Mouse (Mus musculus) 416B (cell line): ENCODE data around the gene Kcng3.
A peak's percentile ranks its signal among the peaks of the same experiment; 100 is the strongest.

Source experiments
- DNase-seq: peaks from one replicate; pipeline ENCODE4 v3.0.0; 2011; ENCODE audit warnings: low read depth

Gene Kcng3

DNA sequence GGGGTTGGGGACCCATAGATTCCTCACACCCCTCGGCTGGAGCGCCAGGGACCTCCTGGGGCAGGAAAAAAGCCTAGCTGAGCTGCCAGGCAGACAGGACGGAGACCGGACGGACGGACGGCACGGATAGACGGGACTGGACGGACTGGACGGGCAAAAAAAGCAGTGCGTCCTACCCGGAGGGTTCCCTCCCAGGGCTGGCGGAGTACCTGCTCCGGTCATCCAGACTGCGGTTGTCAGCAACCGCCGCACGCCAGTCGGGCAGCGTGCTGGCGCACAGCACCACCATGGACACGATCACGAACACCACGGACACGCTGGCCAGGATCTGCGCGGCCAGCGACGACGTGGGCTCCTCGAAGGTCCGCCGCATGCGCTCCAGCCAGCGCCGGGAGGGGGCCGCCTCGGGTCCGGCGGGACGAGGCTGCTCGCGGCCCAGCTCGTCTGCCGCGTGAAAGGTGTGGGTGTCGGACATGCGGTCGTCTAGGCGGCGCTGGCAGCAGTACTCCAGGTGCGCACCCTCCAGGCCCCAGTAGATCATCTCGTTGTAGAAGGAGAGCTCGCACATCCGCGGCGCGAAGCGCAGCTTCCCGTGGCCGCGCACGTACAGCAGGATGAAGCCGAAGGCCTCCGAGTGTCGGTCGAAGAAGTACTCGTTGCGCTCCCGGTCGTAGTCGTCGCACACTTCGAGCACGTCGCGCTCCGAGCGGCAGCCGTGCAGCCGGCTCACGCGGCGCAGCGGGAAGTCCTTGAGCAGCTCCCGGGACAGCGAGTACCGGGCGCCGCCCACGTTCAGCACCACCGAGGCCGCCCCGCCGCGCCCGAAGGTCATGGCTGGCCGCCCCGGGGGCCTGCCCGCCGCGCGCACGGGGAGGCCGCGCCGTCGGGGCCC, 662 bp downstream of the Kcng3 start:
- no peak for DNase-seq

GRCm38 (mm10) chr17:83613907-83614306, 17.8 kb downstream of the Kcng3 start:
- DNase-seq, result no peak

DNA sequence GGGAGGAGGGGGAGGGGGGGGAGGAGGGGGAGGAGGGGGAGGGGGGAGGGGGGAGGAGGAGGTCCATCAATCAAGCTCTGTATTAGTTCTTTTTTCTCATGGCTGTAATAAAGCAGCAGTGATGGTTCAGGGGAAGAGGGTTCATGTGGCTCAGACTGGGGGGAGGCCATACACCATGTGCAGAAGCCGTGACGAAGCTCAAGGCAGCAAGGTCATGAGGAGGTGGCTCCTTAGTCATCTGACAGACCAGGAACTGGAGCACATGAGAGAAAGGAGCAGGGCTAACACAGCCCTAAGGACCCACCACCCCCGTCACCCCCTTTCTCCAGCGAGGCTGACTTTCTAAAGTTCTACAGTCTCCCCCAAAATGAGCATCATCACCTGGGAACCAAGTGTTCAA, 22.2 kb downstream of the Kcng3 start:
- no peak for DNase-seq

DNA sequence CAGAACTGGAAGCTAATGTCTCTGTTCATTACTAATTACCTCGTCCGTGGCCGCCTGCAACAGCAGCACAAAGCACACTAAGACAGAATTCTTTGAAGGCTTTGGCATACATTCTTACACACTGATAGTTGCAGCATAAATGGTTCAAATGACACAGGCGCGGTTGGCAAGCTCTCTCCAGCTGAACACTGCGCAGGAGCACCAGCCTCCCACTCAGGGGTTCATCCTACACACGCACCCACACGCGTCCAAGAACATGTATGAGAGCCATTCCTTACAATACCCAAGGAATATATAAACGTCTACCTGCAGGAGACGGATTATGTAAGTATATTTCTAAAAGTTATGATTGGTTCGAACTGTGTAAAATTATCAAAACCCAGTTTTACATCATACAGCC, 30.7 kb downstream of the Kcng3 start:
- DNase-seq, result no peak

- no peak for DNase-seq
Measured at GRCm38 (mm10) chr17:83595966-83596365, 35.7 kb downstream of the Kcng3 start.

DNA sequence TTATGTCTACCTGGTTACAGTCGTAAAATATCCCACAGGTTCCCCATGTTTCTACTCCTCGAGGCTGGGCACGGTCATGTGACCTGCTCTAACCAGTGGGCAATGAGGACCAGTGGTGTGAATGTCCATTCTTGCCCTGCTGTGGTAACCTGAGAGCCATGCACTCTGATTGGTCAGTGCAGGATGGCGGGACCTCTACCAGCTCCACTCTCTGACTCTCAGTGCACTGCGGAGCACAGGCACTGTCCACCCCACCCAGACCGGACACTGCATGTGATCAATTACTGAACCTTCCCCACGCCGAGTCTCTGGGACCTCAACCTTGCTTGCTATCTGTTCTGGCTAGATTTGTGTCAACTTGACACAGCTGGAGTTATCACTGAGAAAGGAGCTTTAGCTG, 37.2 kb downstream of the Kcng3 start:
- no peak for DNase-seq

- DNase-seq, result no peak
Measured at GRCm38 (mm10) chr17:83593396-83593795, 38.3 kb downstream of the Kcng3 start.

- DNase-seq, result no peak
Measured at GRCm38 (mm10) chr17:83588663-83589341, 42.9 kb downstream of the Kcng3 start.

DNA sequence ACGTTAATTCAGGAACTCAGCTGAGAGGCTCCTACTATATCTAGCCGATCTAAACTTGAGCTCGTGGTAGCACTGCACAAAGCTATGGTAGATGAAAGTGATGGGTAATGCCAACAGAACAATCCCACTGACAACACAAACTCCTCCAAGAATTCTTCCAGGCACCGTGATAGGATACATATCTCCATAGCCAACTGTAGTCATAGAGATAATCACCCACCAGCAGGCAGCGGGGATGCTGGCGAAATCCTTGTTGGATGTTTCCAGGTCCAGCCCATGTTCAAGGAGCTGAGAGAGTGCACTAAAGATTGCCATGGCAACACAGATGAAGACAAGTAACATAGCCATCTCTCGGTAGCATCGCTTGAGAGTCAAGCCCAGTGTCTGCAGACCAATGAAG, 44.0 kb downstream of the Kcng3 start:
- DNase-seq, result no peak

DNA sequence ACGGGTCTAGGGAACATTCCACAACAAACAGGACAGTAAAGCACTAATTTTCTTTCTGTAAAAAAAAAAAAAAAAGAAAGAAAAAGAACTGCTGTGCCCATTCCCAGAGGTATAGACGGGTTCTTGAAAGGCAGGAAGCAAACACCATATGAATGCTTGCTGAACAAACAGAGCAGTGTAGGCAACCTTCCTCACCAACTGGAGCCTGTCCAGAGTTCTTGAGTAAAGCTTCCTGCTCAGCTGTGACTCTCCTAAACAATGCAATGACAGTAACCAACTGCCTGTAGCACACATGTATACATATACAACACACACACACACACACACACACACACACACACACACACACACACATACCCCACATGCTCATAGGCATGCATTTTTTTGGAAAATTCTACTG, 49.1 kb downstream of the Kcng3 start:
- DNase-seq, result peak; percentile 52

DNA sequence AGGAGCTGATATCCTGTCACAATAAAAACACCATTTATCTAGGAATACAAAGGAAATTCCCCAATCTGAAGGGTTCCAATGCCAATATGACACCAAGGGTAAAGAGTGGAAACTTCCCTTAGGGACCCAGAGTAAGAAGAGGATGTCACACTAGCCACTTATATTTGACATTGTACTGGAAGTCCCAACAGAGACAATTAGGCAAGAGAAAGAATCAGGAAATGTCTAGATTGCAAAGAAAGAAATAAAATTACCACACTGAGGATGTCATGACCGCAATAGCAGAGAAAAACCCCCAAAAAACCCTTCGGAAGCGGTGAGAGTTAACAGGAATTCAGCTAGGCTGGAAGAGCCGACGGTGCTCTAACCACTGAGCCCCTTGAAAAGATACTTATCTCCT, 51.0 kb downstream of the Kcng3 start:
- peak; percentile 24 for DNase-seq

- peak; percentile 6 for DNase-seq
Measured at GRCm38 (mm10) chr17:83576810-83577371, 54.8 kb downstream of the Kcng3 start.

- DNase-seq, result no peak
Measured at GRCm38 (mm10) chr17:83574615-83575014, 57.1 kb downstream of the Kcng3 start.

GRCm38 (mm10) chr17:83573128-83573527, 58.6 kb downstream of the Kcng3 start:
- DNase-seq, result no peak

GRCm38 (mm10) chr17:83572366-83572765, 59.3 kb downstream of the Kcng3 start:
- no peak for DNase-seq

DNA sequence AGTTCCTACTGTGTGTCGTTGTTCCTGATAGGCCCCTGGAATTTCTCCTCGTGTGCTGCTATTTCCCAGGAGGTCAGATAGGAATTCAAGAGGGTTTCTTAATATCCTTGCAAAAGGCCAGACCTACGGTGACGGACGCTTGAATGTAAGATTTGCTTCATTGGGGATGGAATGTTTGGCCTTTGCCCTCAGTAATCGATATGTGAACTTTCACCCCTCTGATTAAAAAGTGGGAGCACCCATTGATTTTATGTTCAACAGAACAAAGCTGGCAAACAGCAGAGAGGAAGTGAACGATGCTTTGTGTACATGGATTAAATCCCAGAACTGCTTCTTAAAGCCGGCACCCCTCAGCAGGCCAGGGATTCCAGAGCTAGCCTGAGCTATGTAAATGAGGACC, 64.3 kb downstream of the Kcng3 start:
- no peak for DNase-seq

- DNase-seq, result no peak
Measured at GRCm38 (mm10) chr17:83565506-83565905, 66.2 kb downstream of the Kcng3 start.

- DNase-seq, result no peak
Measured at GRCm38 (mm10) chr17:83564119-83564820, 67.4 kb downstream of the Kcng3 start.

DNA sequence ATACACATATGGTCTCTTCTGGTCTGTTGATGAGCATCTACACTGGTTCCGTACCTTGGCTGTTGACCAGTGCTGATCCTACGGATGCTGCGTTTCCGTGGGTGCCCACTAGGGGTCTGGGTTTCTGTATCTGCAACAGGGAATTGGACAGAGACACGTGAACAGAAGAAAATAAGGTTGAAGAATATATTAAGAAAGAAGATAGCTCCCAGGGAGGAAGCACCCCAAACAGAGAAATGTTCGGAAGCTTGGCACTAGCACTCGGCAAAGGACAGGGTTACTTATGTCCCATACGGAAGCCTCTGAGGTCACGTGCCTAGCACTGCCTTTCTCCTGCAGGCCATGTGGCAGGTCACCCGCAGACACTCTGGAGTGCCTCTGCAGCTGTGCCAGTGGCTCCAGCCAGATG, 68.0 kb downstream of the Kcng3 start:
- peak; percentile 22 for DNase-seq

DNA sequence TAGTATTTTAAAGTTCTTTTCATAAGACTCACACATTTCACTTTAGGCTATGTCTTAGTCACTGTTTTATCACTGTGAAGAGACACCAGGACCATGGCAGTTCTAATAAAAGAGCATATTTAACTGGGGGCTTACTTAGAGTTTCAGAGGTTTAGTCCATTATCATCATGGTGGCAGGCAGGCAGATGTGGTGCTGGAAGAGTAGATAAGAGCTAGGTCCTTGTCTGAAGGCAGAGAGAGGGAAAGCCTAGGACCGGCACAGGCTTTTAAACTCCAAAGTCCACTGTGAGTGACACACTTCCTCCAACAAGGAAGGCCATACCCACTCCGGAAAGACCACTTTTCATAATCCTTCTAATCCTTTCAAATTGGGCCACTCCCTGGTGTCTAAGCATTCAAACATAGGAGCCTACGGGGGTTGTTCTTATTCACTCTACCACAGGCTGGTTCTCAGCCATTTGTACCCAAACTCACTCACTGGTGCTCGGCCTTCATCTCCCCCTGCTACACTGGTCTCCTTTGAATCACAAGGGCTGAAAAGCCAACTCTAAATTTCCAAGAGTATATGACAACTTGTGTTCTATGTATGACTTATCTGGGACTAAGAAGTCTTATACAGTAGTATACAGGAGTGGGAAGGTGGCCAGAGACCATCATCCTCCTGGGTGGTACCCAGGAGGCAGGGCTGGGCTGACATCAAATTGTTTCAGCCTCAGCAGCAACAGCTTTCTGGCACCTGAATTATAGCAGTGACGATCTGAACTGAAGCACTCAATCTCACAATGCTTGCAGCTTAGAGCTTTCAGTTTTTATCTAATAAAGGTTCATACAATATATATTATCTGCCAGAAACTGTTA, 69.3 kb downstream of the Kcng3 start:
- DNase-seq, result no peak

GRCm38 (mm10) chr17:83559081-83559480, 72.6 kb downstream of the Kcng3 start:
- DNase-seq, result no peak

GRCm38 (mm10) chr17:83555836-83556235, 75.9 kb downstream of the Kcng3 start:
- no peak for DNase-seq
